Mouse (Mus musculus): ENCODE measurements around the gene Dbt. TPM values are rescaled to one million over a fixed set of nuclear protein-coding genes. Genes with fewer than 3 reads are reported as not detected.

The Dbt gene
- polyA plus RNA-seq, 1 experiment from 2014 or later = 25.7 TPM

- Histone ChIP-seq H3K27me3 (no peaks in the 10 kb centered on the region), H3K4me1 (replicated peaks) (no peaks in the 10 kb centered on the region), H3K9ac (no peak overlapping the region), H3K36me3 (peaks cover 58% of the 10 kb centered on the region), H3K4me3 (no peak overlapping the region), H3K4me2 (no peak overlapping the region), H3K27ac (no peak overlapping the region), H3K9me3 (replicated peaks) (no peaks in the 10 kb centered on the region)
- WGBS = 92% methylated on average over 1 of the region's 1 CpGs
- ATAC-seq (replicated peaks; ENCODE audit: insufficient number of reproducible peaks, insufficient read depth, low FRiP score, low read depth) = no peak
Observed at GRCm38 (mm10) chr3:116491923-116492454, 20.9 kb upstream of the Dbt start.

GRCm38 (mm10) chr3:116493658-116494057 is 19.2 kb upstream of the Dbt start:
- no peak overlapping the region for H3K4me3 ChIP-seq
- H3K9ac ChIP-seq = no peak overlapping the region
- no peak overlapping the region for H3K27ac ChIP-seq
- no peaks in the 10 kb centered on the region for H3K4me1 ChIP-seq (replicated peaks)
- no peaks in the 10 kb centered on the region for H3K9me3 ChIP-seq (replicated peaks)
- H3K4me2 ChIP-seq = no peak overlapping the region
- 61% methylated on average over 5 of the region's 5 CpGs for WGBS
- peaks cover 60% of the 10 kb centered on the region for H3K36me3 ChIP-seq
- H3K27me3 ChIP-seq = no peaks in the 10 kb centered on the region
- ATAC-seq (replicated peaks; ENCODE audit: insufficient number of reproducible peaks, insufficient read depth, low FRiP score, low read depth) = no peak

- Histone ChIP-seq H3K9me3 (replicated peaks) (no peaks in the 10 kb centered on the region), H3K4me2 (no peak overlapping the region), H3K27me3 (no peaks in the 10 kb centered on the region), H3K36me3 (peaks cover 67% of the 10 kb centered on the region), H3K9ac (no peak overlapping the region), H3K27ac (no peak overlapping the region), H3K4me1 (replicated peaks) (no peaks in the 10 kb centered on the region), H3K4me3 (no peak overlapping the region)
- ATAC-seq (replicated peaks; ENCODE audit: insufficient number of reproducible peaks, insufficient read depth, low FRiP score, low read depth) = no peak
- WGBS = 87% methylated on average over 1 of the region's 1 CpGs
Observed at GRCm38 (mm10) chr3:116495671-116496070, 17.2 kb upstream of the Dbt start.

- H3K9me3 ChIP-seq (replicated peaks) = no peaks in the 10 kb centered on the region
- peak within 1 kb of the TSS; percentile 88 for H3K4me3 ChIP-seq
- H3K9ac ChIP-seq = peak within 1 kb of the TSS; percentile 80
- no peaks in the 10 kb centered on the region for H3K27me3 ChIP-seq
- ATAC-seq (replicated peaks; ENCODE audit: insufficient number of reproducible peaks, insufficient read depth, low FRiP score, low read depth) = peak; percentile 92
- H3K4me1 ChIP-seq (replicated peaks) = peaks cover 19% of the 10 kb centered on the region
- WGBS = 0% methylated on average over 41 of the region's 44 CpGs
- peak within 1 kb of the TSS; percentile 66 for H3K27ac ChIP-seq
- H3K36me3 ChIP-seq = peaks cover 25% of the 10 kb centered on the region
- peak within 1 kb of the TSS; percentile 77 for H3K4me2 ChIP-seq
Observed at GRCm38 (mm10) chr3:116507772-116508351, 5.0 kb upstream of the Dbt start, which contains the start of gene Rtca. Rtca (minus strand) TSS chr3:116508208.

- Histone ChIP-seq H3K9me3 (replicated peaks) (no peaks in the 10 kb centered on the region), H3K27ac (peak overlapping the region; percentile 76), H3K9ac (no peak overlapping the region), H3K27me3 (no peaks in the 10 kb centered on the region), H3K4me3 (peak overlapping the region; percentile 81), H3K4me2 (peak overlapping the region; percentile 67), H3K4me1 (replicated peaks) (peaks cover 16% of the 10 kb centered on the region), H3K36me3 (no peaks in the 10 kb centered on the region)
- WGBS = 35% methylated on average over 12 of the region's 12 CpGs
- no peak for ATAC-seq (replicated peaks; ENCODE audit: insufficient number of reproducible peaks, insufficient read depth, low FRiP score, low read depth)
Observed at GRCm38 (mm10) chr3:116512151-116512903, 543 bp upstream of the Dbt start.

GRCm38 (mm10) chr3:116520141-116520761 is 7.4 kb downstream of the Dbt start:
- H3K27ac ChIP-seq = no peak overlapping the region
- WGBS = 70% methylated on average over 12 of the region's 12 CpGs

GRCm38 (mm10) chr3:116529741-116530140 is 16.9 kb downstream of the Dbt start:
- no peaks in the 10 kb centered on the region for H3K9me3 ChIP-seq (replicated peaks)
- peak overlapping the region; percentile 76 for H3K27ac ChIP-seq
- H3K4me1 ChIP-seq (replicated peaks) = peaks cover 14% of the 10 kb centered on the region
- no peak for ATAC-seq (replicated peaks; ENCODE audit: insufficient number of reproducible peaks, insufficient read depth, low FRiP score, low read depth)
- peaks cover 4% of the 10 kb centered on the region for H3K36me3 ChIP-seq
- H3K4me3 ChIP-seq = no peak overlapping the region
- WGBS = 34% methylated on average over 5 of the region's 5 CpGs
- H3K27me3 ChIP-seq = no peaks in the 10 kb centered on the region
- no peak overlapping the region for H3K4me2 ChIP-seq
- no peak overlapping the region for H3K9ac ChIP-seq

More at GRCm38 (mm10) chr3:116520141-116520761, 7.4 kb downstream of the Dbt start:
- Histone ChIP-seq H3K36me3 (peaks cover 8% of the 10 kb centered on the region), H3K4me1 (replicated peaks) (peaks cover 18% of the 10 kb centered on the region; the same call in 1 of the 2 replicates), H3K4me2 (no peak overlapping the region), H3K27me3 (no peaks in the 10 kb centered on the region), H3K4me3 (no peak overlapping the region), H3K9ac (no peak overlapping the region), H3K9me3 (replicated peaks) (no peaks in the 10 kb centered on the region)
- no peak for ATAC-seq (replicated peaks; ENCODE audit: insufficient number of reproducible peaks, insufficient read depth, low FRiP score, low read depth)

GRCm38 (mm10) chr3:116530826-116531225 is 18.0 kb downstream of the Dbt start:
- Histone ChIP-seq H3K9me3 (replicated peaks) (no peaks in the 10 kb centered on the region), H3K36me3 (peaks cover 13% of the 10 kb centered on the region), H3K9ac (no peak overlapping the region), H3K4me2 (no peak overlapping the region), H3K4me1 (replicated peaks) (peaks cover 17% of the 10 kb centered on the region), H3K27ac (no peak overlapping the region), H3K27me3 (no peaks in the 10 kb centered on the region), H3K4me3 (no peak overlapping the region)
- no peak for ATAC-seq (replicated peaks; ENCODE audit: insufficient number of reproducible peaks, insufficient read depth, low FRiP score, low read depth)
- WGBS = 51% methylated on average over 4 of the region's 4 CpGs

GRCm38 (mm10) chr3:116536428-116537199 is 23.7 kb downstream of the Dbt start:
- Histone ChIP-seq H3K9ac (no peak overlapping the region; the same call in 1 of the 2 replicates), H3K4me2 (peak overlapping the region; percentile 46)

GRCm38 (mm10) chr3:116537200-116537573 is 24.3 kb downstream of the Dbt start:
- no peaks in the 10 kb centered on the region for H3K27me3 ChIP-seq
- no peak overlapping the region; the same call in 1 of the 2 replicates for H3K9ac ChIP-seq
- H3K9me3 ChIP-seq (replicated peaks) = no peaks in the 10 kb centered on the region
- 62% methylated on average over 6 of the region's 6 CpGs for WGBS
- peaks cover 18% of the 10 kb centered on the region for H3K4me1 ChIP-seq (replicated peaks)
- H3K4me3 ChIP-seq = no peak overlapping the region
- H3K36me3 ChIP-seq = peaks cover 36% of the 10 kb centered on the region
- peak overlapping the region; percentile 84 for H3K27ac ChIP-seq
- H3K4me2 ChIP-seq = peak overlapping the region; percentile 46
- ATAC-seq (replicated peaks; ENCODE audit: insufficient number of reproducible peaks, insufficient read depth, low FRiP score, low read depth) = no peak

More at GRCm38 (mm10) chr3:116536428-116537199, 23.7 kb downstream of the Dbt start:
- ATAC-seq (replicated peaks; ENCODE audit: insufficient number of reproducible peaks, insufficient read depth, low FRiP score, low read depth) = peak; percentile 91
- Histone ChIP-seq H3K27ac (peak overlapping the region; percentile 84), H3K9me3 (replicated peaks) (no peaks in the 10 kb centered on the region), H3K4me3 (0 out of 2 replicates have a peak overlapping the region, but pooled peaks have one; percentile 27), H3K4me1 (replicated peaks) (peaks cover 18% of the 10 kb centered on the region), H3K27me3 (no peaks in the 10 kb centered on the region), H3K36me3 (peaks cover 36% of the 10 kb centered on the region)
- WGBS = 20% methylated on average over 16 of the region's 16 CpGs

Measured in heart, embryonic 15.5 days (tissue).